Mouse (Mus musculus): ENCODE results near the gene Metap1d. TPM values are rescaled to one million over a fixed set of nuclear protein-coding genes. Genes with fewer than 3 reads are reported as not detected.
A peak's percentile ranks its signal among the peaks of the same experiment; 100 is the strongest.

Metap1d gene
- total RNA-seq (2014; fragmentation: Nextera tagmentation) (62.5 and 96.1 TPM in 2 replicates), total RNA-seq (2017) (18.1 and 47.5 TPM in 2 replicates)

- ATAC-seq (replicated peaks; ENCODE audit: low FRiP score, low TSS enrichment, poor library complexity, severe bottlenecking): peak; percentile 97
Measured at GRCm38 (mm10) chr2:71453161-71453916, at the start of gene Metap1d. Metap1d (plus strand) TSS chr2:71453276.

GRCm38 (mm10) chr2:71405613-71406012 is 47.5 kb upstream of the Metap1d start:
- ATAC-seq (replicated peaks; ENCODE audit: low FRiP score, low TSS enrichment, poor library complexity, severe bottlenecking): no peak

DNA sequence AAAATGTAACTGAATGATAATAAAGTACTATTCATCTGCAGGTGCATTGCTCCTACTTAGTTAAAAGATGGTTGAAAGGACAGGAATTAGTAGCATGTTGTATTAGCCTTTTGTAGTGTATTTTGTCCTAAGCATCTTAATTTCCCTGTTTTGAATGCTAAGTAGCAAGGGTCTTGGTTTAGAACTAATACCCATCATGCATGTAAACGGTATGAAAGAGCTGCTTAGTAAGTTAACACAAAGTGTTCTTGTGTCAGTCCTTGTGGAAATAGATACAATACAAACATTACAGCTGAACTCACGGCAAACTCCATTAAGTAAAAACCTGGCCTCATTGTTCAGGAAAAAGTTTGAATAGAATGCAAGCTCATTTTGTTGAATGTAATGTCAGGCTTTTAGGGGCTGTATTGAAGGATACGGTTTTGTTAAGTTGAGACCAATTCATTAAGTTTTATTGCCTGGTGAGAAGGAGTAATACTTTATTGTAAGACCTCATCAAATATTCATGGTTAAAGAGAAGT is 34.3 kb upstream of the Metap1d start:
- no peak for ATAC-seq (replicated peaks; ENCODE audit: low FRiP score, low TSS enrichment, poor library complexity, severe bottlenecking)

- ATAC-seq (replicated peaks; ENCODE audit: low FRiP score, low TSS enrichment, poor library complexity, severe bottlenecking): peak; percentile 52; the same call in 1 of the 2 replicates
Measured at GRCm38 (mm10) chr2:71419408-71419807, 33.7 kb upstream of the Metap1d start.

DNA sequence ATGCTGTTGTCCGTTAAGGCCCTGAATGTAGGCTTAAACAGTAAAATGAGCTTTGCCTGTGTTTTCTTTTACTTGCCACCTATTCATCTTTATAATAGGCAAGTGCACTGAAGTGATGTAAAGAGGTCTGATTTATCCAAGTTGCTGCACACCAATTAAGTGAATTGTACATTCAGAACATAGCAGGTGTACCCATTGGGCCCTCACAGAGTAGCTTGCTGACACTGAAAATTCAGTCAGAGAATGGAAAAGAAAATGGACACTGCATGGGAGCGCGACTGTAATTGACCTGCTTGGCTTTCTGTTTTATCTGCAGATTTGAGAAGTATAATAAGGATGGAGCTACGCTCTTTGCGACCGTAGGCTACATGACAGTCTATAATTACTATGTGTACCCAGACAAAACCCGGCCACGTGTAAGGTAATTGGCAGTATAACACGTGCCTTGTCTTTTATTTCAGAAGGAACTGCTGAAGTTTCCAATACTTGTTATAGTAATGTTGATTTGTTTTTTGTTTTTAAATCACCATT is 32.1 kb upstream of the Metap1d start:
- ATAC-seq (replicated peaks; ENCODE audit: low FRiP score, low TSS enrichment, poor library complexity, severe bottlenecking): no peak

GRCm38 (mm10) chr2:71424545-71424944 is 28.5 kb upstream of the Metap1d start:
- ATAC-seq (replicated peaks; ENCODE audit: low FRiP score, low TSS enrichment, poor library complexity, severe bottlenecking): peak; percentile 99

- no peak for ATAC-seq (replicated peaks; ENCODE audit: low FRiP score, low TSS enrichment, poor library complexity, severe bottlenecking)
Measured at GRCm38 (mm10) chr2:71435440-71435839, 17.6 kb upstream of the Metap1d start.

- no peak for ATAC-seq (replicated peaks; ENCODE audit: low FRiP score, low TSS enrichment, poor library complexity, severe bottlenecking)
Measured at GRCm38 (mm10) chr2:71443376-71443775, 9.7 kb upstream of the Metap1d start.

- ATAC-seq (replicated peaks; ENCODE audit: low FRiP score, low TSS enrichment, poor library complexity, severe bottlenecking): no peak
Measured at GRCm38 (mm10) chr2:71445536-71446196, 7.4 kb upstream of the Metap1d start.

- no peak for ATAC-seq (replicated peaks; ENCODE audit: low FRiP score, low TSS enrichment, poor library complexity, severe bottlenecking)
Measured at GRCm38 (mm10) chr2:71449604-71450003, 3.5 kb upstream of the Metap1d start.

DNA sequence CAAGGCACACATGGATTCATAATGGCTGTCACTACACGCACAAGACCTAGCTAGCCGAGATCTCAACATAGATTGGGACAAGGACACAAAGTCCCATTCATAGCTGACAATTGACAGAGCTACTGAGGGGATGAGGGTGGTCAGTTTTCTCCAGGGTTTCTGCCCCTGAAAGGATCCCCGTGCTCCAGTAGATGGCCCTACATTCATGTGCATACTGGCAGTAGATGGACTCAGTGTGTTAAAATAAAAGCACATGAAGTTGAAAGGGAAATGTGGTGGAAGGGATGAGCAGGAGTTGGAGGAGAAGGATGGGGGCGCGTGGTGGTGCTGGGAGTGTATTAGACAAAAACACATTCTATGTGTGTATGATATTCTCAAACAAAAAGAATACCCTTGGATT is 1.3 kb upstream of the Metap1d start:
- ATAC-seq (replicated peaks; ENCODE audit: low FRiP score, low TSS enrichment, poor library complexity, severe bottlenecking): no peak

DNA sequence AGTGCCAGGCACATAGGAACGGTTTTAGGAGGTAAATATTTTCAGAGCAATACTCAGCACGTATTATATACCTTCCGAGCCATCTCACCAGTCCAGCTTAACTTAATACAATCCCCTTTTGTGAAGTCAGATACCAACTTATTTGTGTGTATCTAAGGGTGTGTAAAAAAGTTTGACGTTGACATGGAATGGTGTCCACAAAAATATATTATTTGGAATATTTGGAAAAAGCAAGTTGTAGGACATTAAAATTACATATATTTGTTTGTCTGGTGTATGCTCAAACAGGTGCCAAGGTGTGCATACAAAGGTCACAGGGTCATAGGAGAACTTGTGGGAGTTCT is 813 bp downstream of the Metap1d start:
- no peak for ATAC-seq (replicated peaks; ENCODE audit: low FRiP score, low TSS enrichment, poor library complexity, severe bottlenecking)

GRCm38 (mm10) chr2:71458624-71459023 is 5.5 kb downstream of the Metap1d start:
- ATAC-seq (replicated peaks; ENCODE audit: low FRiP score, low TSS enrichment, poor library complexity, severe bottlenecking): no peak

- no peak for ATAC-seq (replicated peaks; ENCODE audit: low FRiP score, low TSS enrichment, poor library complexity, severe bottlenecking)
Measured at GRCm38 (mm10) chr2:71459659-71460058, 6.6 kb downstream of the Metap1d start.

- ATAC-seq (replicated peaks; ENCODE audit: low FRiP score, low TSS enrichment, poor library complexity, severe bottlenecking): peak; percentile 44
Measured at GRCm38 (mm10) chr2:71461139-71461538, 8.1 kb downstream of the Metap1d start.

DNA sequence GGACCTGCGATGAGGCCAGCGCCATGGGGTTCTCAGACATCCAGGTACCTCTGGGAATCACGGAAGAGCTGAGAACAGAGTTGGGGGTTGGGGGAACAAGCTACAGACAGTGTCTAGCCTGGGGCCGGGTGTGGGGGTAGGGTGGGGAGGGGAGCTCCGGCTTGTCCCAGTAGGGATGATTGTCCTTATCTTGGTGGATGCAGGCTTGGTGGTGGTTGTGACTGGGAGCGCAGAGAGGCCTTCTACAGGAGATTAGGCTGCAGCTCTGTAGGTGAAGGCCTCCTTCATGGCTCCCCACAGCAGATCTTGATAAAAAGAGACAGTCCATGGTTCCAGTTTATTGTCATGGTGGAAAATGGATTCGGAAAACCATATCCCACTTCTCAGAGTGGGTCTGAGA is 8.5 kb downstream of the Metap1d start:
- ATAC-seq (replicated peaks; ENCODE audit: low FRiP score, low TSS enrichment, poor library complexity, severe bottlenecking): peak; percentile 92

- peak; percentile 9; the same call in 1 of the 2 replicates for ATAC-seq (replicated peaks; ENCODE audit: low FRiP score, low TSS enrichment, poor library complexity, severe bottlenecking)
Measured at GRCm38 (mm10) chr2:71462066-71462465, 9.0 kb downstream of the Metap1d start.

- ATAC-seq (replicated peaks; ENCODE audit: low FRiP score, low TSS enrichment, poor library complexity, severe bottlenecking): no peak
Measured at GRCm38 (mm10) chr2:71462553-71462952, 9.5 kb downstream of the Metap1d start.

DNA sequence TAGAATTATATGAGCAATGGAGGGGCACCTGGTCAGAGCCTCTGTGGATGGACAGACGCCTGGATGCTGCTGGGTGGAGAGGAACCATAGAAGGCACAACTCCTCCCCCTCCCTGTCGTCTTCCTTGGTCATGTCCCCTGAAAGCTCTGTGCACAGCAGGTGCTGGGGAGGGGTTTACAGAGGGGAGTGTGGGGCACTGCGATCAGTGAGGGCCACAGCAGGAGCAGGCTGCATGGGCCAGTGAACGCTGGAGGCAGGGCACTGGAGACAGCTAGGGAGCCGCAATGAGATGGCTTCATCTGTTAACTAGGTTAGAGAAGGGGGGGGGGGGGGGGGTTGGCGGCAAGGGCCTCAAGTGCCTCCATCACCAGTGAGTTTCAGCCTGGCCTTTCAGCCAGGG is 13.0 kb downstream of the Metap1d start:
- ATAC-seq (replicated peaks; ENCODE audit: low FRiP score, low TSS enrichment, poor library complexity, severe bottlenecking): no peak

DNA sequence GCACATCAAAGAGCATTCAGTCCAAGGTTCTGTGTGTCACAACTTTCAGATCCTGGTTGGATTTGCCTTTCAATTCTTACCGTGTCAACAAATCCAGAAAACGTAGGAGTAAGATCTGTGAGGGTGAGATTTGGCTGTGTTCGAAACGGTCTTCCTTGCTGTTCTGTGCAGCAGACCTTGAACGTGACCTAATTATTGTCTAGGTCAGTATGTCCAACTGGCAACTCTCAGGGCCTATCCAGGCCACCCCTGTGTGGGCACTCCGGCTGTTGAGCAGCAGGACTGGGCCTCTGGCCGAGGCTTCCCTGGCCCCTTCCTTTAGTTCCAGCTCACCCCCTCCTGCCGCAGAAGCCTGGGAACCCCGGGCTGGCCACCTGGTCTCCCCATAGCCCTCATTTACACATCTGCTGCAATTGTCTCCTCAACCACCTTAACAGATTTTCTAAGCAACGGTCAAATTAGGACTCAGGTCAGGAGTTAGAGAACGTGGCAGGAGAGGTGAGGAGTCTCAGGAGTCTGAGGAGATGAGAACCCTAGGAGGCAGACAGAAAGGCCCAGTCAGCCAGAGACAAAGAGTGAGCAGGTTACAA is 13.9 kb downstream of the Metap1d start:
- no peak for ATAC-seq (replicated peaks; ENCODE audit: low FRiP score, low TSS enrichment, poor library complexity, severe bottlenecking)
